Mouse (Mus musculus) bone marrow, adult 2 months (tissue): ENCODE measurements around the gene Btbd3.

Experiments used
- CTCF ChIP-seq: fragments of 200-500 bp; IDR thresholded peaks from 2 replicates; pipeline ENCODE4 v1.5.1; 2011; ENCODE audit warnings: low read length, control low read depth; ENCODE audit not compliant: control insufficient read depth, insufficient read depth
- POLR2A ChIP-seq: fragments of 200-500 bp; IDR thresholded peaks from 2 replicates; pipeline ENCODE4 v1.6.1; 2011; ENCODE audit warnings: low read depth, mild to moderate bottlenecking, control low read depth, low read length, borderline replicate concordance; ENCODE audit not compliant: control insufficient read depth

GRCm38 (mm10) chr2:138539655-138540054 lies 283.3 kb downstream of the Btbd3 start:
- TF ChIP-seq CTCF (no peak), POLR2A (no peak)
